Mouse (Mus musculus) hindbrain, embryonic 16.5 days (tissue): ENCODE data around the gene Fam53a. TPM values are rescaled to one million over a fixed set of nuclear protein-coding genes. Genes with fewer than 3 reads are reported as not detected.

Experiments
- ATAC-seq: fragments of 200-750 bp; cut with Nextera tagmentation; 2 replicates; pipeline ENCODE4 v1.8.0; 2017; ENCODE audit warnings: moderate TSS enrichment, moderate library complexity
- H3K27ac ChIP-seq: fragments of 300-500 bp; sonication (generic); 2 replicates; pipeline ENCODE4 v1.5.1; 2014; ENCODE audit warnings: low read depth, mild to moderate bottlenecking, control low read depth, low read length, moderate library complexity
- H3K27me3 ChIP-seq: fragments of 300-500 bp; sonication (generic); replicated peaks from 2 replicates; pipeline ENCODE4 v1.6.1; 2014; ENCODE audit warnings: low read length; ENCODE audit not compliant: control insufficient read depth, insufficient read depth
- H3K36me3 ChIP-seq: fragments of 300-500 bp; sonication (generic); 2 replicates; pipeline ENCODE4 v1.6.1; 2014; ENCODE audit warnings: mild to moderate bottlenecking, low read length, moderate library complexity, mixed read lengths; ENCODE audit not compliant: control insufficient read depth, insufficient read depth
- H3K4me1 ChIP-seq: fragments of 300-500 bp; sonication (generic); 2 replicates; pipeline ENCODE4 v1.6.1; 2014; ENCODE audit warnings: low read depth, low read length; ENCODE audit not compliant: control insufficient read depth, insufficient read depth
- H3K4me2 ChIP-seq: fragments of 300-500 bp; sonication (generic); 2 replicates; pipeline ENCODE4 v1.6.1; 2014; ENCODE audit warnings: mild to moderate bottlenecking, low read length, control low read depth, moderate library complexity
- H3K4me3 ChIP-seq: fragments of 300-500 bp; sonication (generic); 2 replicates; pipeline ENCODE4 v1.5.1; 2014; ENCODE audit warnings: mild to moderate bottlenecking, low read length, control low read depth, moderate library complexity
- H3K9ac ChIP-seq: fragments of 300-500 bp; sonication (generic); 2 replicates; pipeline ENCODE4 v1.6.1; 2014; ENCODE audit warnings: low read depth, mild to moderate bottlenecking, control low read depth, low read length, moderate library complexity
- H3K9me3 ChIP-seq: fragments of 300-500 bp; sonication (generic); 2 replicates; pipeline ENCODE4 v1.6.1; 2014; ENCODE audit warnings: mild to moderate bottlenecking, low read length, moderate library complexity; ENCODE audit not compliant: control insufficient read depth
- WGBS: fragments of 180-500 bp; shearing (Covaris S2); extraction: QIAGEN DNeasy Blood & Tissue Kit; methylation state at CpG from one replicate; pipeline ENCODE4 v1.1.7; 2014; 5-methylcytosine and 5-hydroxymethylcytosine counted together
- polyA plus RNA-seq: library from polyadenylated mRNA; unstranded; fragments of >200 nt; fragmentation: Nextera tagmentation; extraction: Ambion mirVana; gene quantifications from 2 replicates; pipeline ENCODE4 v1.2.1, GENCODE M21; 2015

Gene Fam53a
- polyA plus RNA-seq, 1 experiment from 2014 or later, result 33.0 TPM

- Histone ChIP-seq H3K9me3 (no peaks in the 10 kb centered on the region), H3K4me1 (peaks cover 9% of the 10 kb centered on the region), H3K4me2 (no peak overlapping the region), H3K4me3 (no peak overlapping the region), H3K36me3 (no peaks in the 10 kb centered on the region), H3K27me3 (peaks cover 2% of the 10 kb centered on the region; the same call in 1 of the 2 replicates), H3K9ac (no peak overlapping the region), H3K27ac (no peak overlapping the region)
- ATAC-seq, result peak; percentile 45; the same call in 1 of the 2 replicates
- 54% methylated on average over 3 of the region's 3 CpGs for WGBS
Observed at GRCm38 (mm10) chr5:33588066-33588465, 41.4 kb downstream of the Fam53a start.

GRCm38 (mm10) chr5:33587498-33588058 is 41.9 kb downstream of the Fam53a start:
- H3K9me3 ChIP-seq, result no peaks in the 10 kb centered on the region
- 0 out of 2 replicates have a peak, but pooled peaks have one; percentile 31 for ATAC-seq
- WGBS, result 40% methylated on average over 18 of the region's 18 CpGs
- no peak overlapping the region for H3K27ac ChIP-seq
- no peak overlapping the region; the same call in 1 of the 2 replicates for H3K4me2 ChIP-seq
- H3K27me3 ChIP-seq, result peaks cover 2% of the 10 kb centered on the region; the same call in 1 of the 2 replicates
- no peaks in the 10 kb centered on the region for H3K36me3 ChIP-seq
- H3K4me3 ChIP-seq, result no peak overlapping the region
- no peak overlapping the region for H3K9ac ChIP-seq
- peaks cover 9% of the 10 kb centered on the region for H3K4me1 ChIP-seq

- H3K4me1 ChIP-seq, result no peaks in the 10 kb centered on the region
- no peaks in the 10 kb centered on the region for H3K9me3 ChIP-seq
- H3K36me3 ChIP-seq, result no peaks in the 10 kb centered on the region
- H3K27me3 ChIP-seq, result no peaks in the 10 kb centered on the region
- 72% methylated on average over 1 of the region's 1 CpGs for WGBS
- H3K9ac ChIP-seq, result no peak overlapping the region
- H3K4me2 ChIP-seq, result no peak overlapping the region
- ATAC-seq, result no peak
- H3K27ac ChIP-seq, result no peak overlapping the region
- no peak overlapping the region for H3K4me3 ChIP-seq
Observed at GRCm38 (mm10) chr5:33580336-33580735, 49.1 kb downstream of the Fam53a start.

- no peak for ATAC-seq
- no peak overlapping the region for H3K4me3 ChIP-seq
- H3K27me3 ChIP-seq, result no peaks in the 10 kb centered on the region
- 87% methylated on average over 4 of the region's 4 CpGs for WGBS
- H3K9ac ChIP-seq, result no peak overlapping the region
- no peaks in the 10 kb centered on the region for H3K9me3 ChIP-seq
- H3K36me3 ChIP-seq, result no peaks in the 10 kb centered on the region
- no peak overlapping the region for H3K4me2 ChIP-seq
- H3K27ac ChIP-seq, result no peak overlapping the region
- H3K4me1 ChIP-seq, result no peaks in the 10 kb centered on the region
Observed at GRCm38 (mm10) chr5:33574207-33574606, 55.2 kb downstream of the Fam53a start.

GRCm38 (mm10) chr5:33565886-33566285 is 63.5 kb downstream of the Fam53a start:
- Histone ChIP-seq H3K27ac (no peak overlapping the region), H3K4me1 (no peaks in the 10 kb centered on the region), H3K4me2 (no peak overlapping the region), H3K36me3 (no peaks in the 10 kb centered on the region), H3K4me3 (no peak overlapping the region), H3K27me3 (no peaks in the 10 kb centered on the region; the same call in 1 of the 2 replicates), H3K9me3 (no peaks in the 10 kb centered on the region), H3K9ac (no peak overlapping the region)
- 98% methylated on average over 4 of the region's 4 CpGs for WGBS
- no peak for ATAC-seq

- H3K9me3 ChIP-seq, result no peaks in the 10 kb centered on the region
- H3K4me2 ChIP-seq, result no peak overlapping the region
- WGBS, result 77% methylated on average over 14 of the region's 14 CpGs
- no peak for ATAC-seq
- no peak overlapping the region for H3K27ac ChIP-seq
- no peaks in the 10 kb centered on the region; the same call in none of the 2 replicates for H3K27me3 ChIP-seq
- no peaks in the 10 kb centered on the region for H3K4me1 ChIP-seq
- H3K9ac ChIP-seq, result no peak overlapping the region
- H3K36me3 ChIP-seq, result no peaks in the 10 kb centered on the region
- H3K4me3 ChIP-seq, result no peak overlapping the region
Observed at GRCm38 (mm10) chr5:33556277-33556995, 73.0 kb downstream of the Fam53a start.

Other genes starting within 250 kb of the Fam53a start
- gene Nkx1-1, start 195.7 kb downstream of the Fam53a start, polyA plus RNA-seq, result 0.47 TPM in 1 of 2 replicates, not detected in the other
- 0.45 and 0.92 TPM in 2 replicates for gene Gm9903, start 290 bp upstream of the Fam53a start, polyA plus RNA-seq
- gene Slbp, start 22.9 kb upstream of the Fam53a start, polyA plus RNA-seq, result 128 and 133 TPM in 2 replicates
- gene Tacc3, start 28.5 kb upstream of the Fam53a start, polyA plus RNA-seq, result 42.2 and 46.0 TPM in 2 replicates
- 32.5 and 35.3 TPM in 2 replicates for gene Tmem129, start 28.8 kb upstream of the Fam53a start, polyA plus RNA-seq
- 45.9 and 48.2 TPM in 2 replicates for gene Fgfr3, start 92.0 kb upstream of the Fam53a start, polyA plus RNA-seq
- 68.7 and 75.6 TPM in 2 replicates for gene Letm1, start 153.2 kb upstream of the Fam53a start, polyA plus RNA-seq
- gene Nsd2, start 191.1 kb upstream of the Fam53a start, polyA plus RNA-seq, result 52.9 and 68.7 TPM in 2 replicates